28 mouse cellular contexts compared by ENCODE assay signal in genomic region chr4:9763321-9763720, GRCm38 (mm10).
DNase-seq lines count a peak whose midpoint lies in the region; ATAC-seq lines count a peak whose summit lies in the region.
"Had no signal": no experiment of that assay in that cellular context is flagged by ENCODE, and none has a peak within 500 bp of the region (broad histone marks: within the 10 kb centered on the region; RNA-seq: fewer than 3 reads in every experiment).

No protein-coding gene starts in this region.

- whole genome bisulfite sequencing in embryonic facial prominence, embryonic 14.5 days = 43% methylated on average over 1 of the region's 1 CpGs
- 55% methylated on average over 1 of the region's 1 CpGs for WGBS in embryonic facial prominence, embryonic 10.5 days
- 48% methylated on average over 1 of the region's 1 CpGs for WGBS in hindbrain, embryonic 12.5 days

- no peak overlapping the region for H3K4me3 ChIP-seq in embryonic facial prominence, embryonic 14.5 days (ENCODE audit: low read depth, low read length)
- H3K4me3 ChIP-seq in embryonic facial prominence, embryonic 10.5 days = no peak overlapping the region
- no peak overlapping the region for H3K4me3 ChIP-seq in hindbrain, embryonic 12.5 days
- H3K4me3 ChIP-seq: embryonic facial prominence, embryonic 15.5 days; heart, adult 2 months; heart, embryonic 12.5 days; hindbrain, embryonic 15.5 days; limb, embryonic 12.5 days; liver, embryonic 15.5 days; lung, embryonic 15.5 days; megakaryocyte, embryonic 14.5 days; neural tube, embryonic 13.5 days had no signal

- no peaks in the 10 kb centered on the region for H3K27me3 ChIP-seq in embryonic facial prominence, embryonic 14.5 days (replicated peaks; ENCODE audit: control insufficient read depth, insufficient read depth, low read length)
- no peaks in the 10 kb centered on the region for H3K27me3 ChIP-seq in embryonic facial prominence, embryonic 10.5 days (replicated peaks; ENCODE audit: low read depth, poor library complexity, severe bottlenecking)
- H3K27me3 ChIP-seq in hindbrain, embryonic 12.5 days = no peaks in the 10 kb centered on the region
- H3K27me3 ChIP-seq: embryonic facial prominence, embryonic 15.5 days; heart, embryonic 12.5 days; hindbrain, embryonic 15.5 days; limb, embryonic 12.5 days; liver, embryonic 15.5 days; lung, embryonic 15.5 days; megakaryocyte, embryonic 14.5 days; neural tube, embryonic 13.5 days had no signal

- H3K9me3 ChIP-seq in embryonic facial prominence, embryonic 14.5 days (ENCODE audit: control insufficient read depth, low read length) = no peaks in the 10 kb centered on the region
- no peaks in the 10 kb centered on the region; the same call in 1 of the 2 replicates for H3K9me3 ChIP-seq in embryonic facial prominence, embryonic 10.5 days
- no peaks in the 10 kb centered on the region; the same call in 1 of the 2 replicates for H3K9me3 ChIP-seq in hindbrain, embryonic 12.5 days (replicated peaks)
- H3K9me3 ChIP-seq: embryonic facial prominence, embryonic 15.5 days; hindbrain, embryonic 15.5 days; liver, embryonic 15.5 days; lung, embryonic 15.5 days; megakaryocyte, embryonic 14.5 days; neural tube, embryonic 13.5 days had no signal

- DNase-seq in embryonic facial prominence, embryonic 14.5 days (ENCODE audit: low spot score) = peak; percentile 27
- DNase-seq in embryonic facial prominence, embryonic 10.5 days (ENCODE audit: low spot score) = no peak
- DNase-seq in brain, adult 2 months (ENCODE audit: low read depth, low spot score) = peak; percentile 7
- DNase-seq in gonadal fat pad, adult 2 months (ENCODE audit: low read depth) = peak; percentile 60
- peak; percentile 91 for DNase-seq in retina, postnatal 1 day
- no peak for DNase-seq in urinary bladder, postnatal 25 days (ENCODE audit: low spot score)
- no peak for DNase-seq in cerebellum, postnatal 25 days
- DNase-seq: adrenal gland, postnatal 10 days; cerebellum, adult 18-20 months; cerebellum, postnatal 10 days; gastrocnemius, postnatal 25 days; heart, adult 2 months; kidney, adult 11 months; kidney, postnatal 25 days; spleen, adult 18-20 months; thymus, adult 18-20 months; thymus, postnatal 25 days had no signal

- 0 out of 2 replicates have a peak, but pooled peaks have one; percentile 44 for ATAC-seq in embryonic facial prominence, embryonic 14.5 days (ENCODE audit: low read depth)
- no peak for ATAC-seq in hindbrain, embryonic 12.5 days (ENCODE audit: low FRiP score)
- ATAC-seq: forebrain, embryonic 14.5 days; inflammation-experienced regulatory T-cells, adult 6 months had no signal

- no peak overlapping the region for H3K4me2 ChIP-seq in embryonic facial prominence, embryonic 14.5 days (ENCODE audit: low read depth, low read length)
- H3K4me2 ChIP-seq in hindbrain, embryonic 12.5 days (replicated peaks) = no peak overlapping the region
- H3K4me2 ChIP-seq: embryonic facial prominence, embryonic 15.5 days; heart, embryonic 12.5 days; hindbrain, embryonic 15.5 days; limb, embryonic 12.5 days; liver, embryonic 15.5 days; lung, embryonic 15.5 days; neural tube, embryonic 13.5 days had no signal

- H3K36me3 ChIP-seq in embryonic facial prominence, embryonic 14.5 days (ENCODE audit: control insufficient read depth, insufficient read depth, low read length) = no peaks in the 10 kb centered on the region
- no peaks in the 10 kb centered on the region for H3K36me3 ChIP-seq in embryonic facial prominence, embryonic 10.5 days (replicated peaks)
- no peaks in the 10 kb centered on the region for H3K36me3 ChIP-seq in hindbrain, embryonic 12.5 days
- H3K36me3 ChIP-seq: embryonic facial prominence, embryonic 15.5 days; heart, embryonic 12.5 days; hindbrain, embryonic 15.5 days; limb, embryonic 12.5 days; liver, embryonic 15.5 days; lung, embryonic 15.5 days; neural tube, embryonic 13.5 days had no signal

- no peak overlapping the region for H3K9ac ChIP-seq in embryonic facial prominence, embryonic 14.5 days (ENCODE audit: low read depth, low read length)
- no peak overlapping the region for H3K9ac ChIP-seq in hindbrain, embryonic 12.5 days
- H3K9ac ChIP-seq: embryonic facial prominence, embryonic 15.5 days; heart, embryonic 12.5 days; hindbrain, embryonic 15.5 days; limb, embryonic 12.5 days; liver, embryonic 15.5 days; lung, embryonic 15.5 days; neural tube, embryonic 13.5 days had no signal

- H3K4me1 ChIP-seq in embryonic facial prominence, embryonic 14.5 days (ENCODE audit: control insufficient read depth, insufficient read depth, low read length) = no peaks in the 10 kb centered on the region
- H3K4me1 ChIP-seq in embryonic facial prominence, embryonic 10.5 days = no peaks in the 10 kb centered on the region
- H3K4me1 ChIP-seq in hindbrain, embryonic 12.5 days = no peaks in the 10 kb centered on the region
- H3K4me1 ChIP-seq: embryonic facial prominence, embryonic 15.5 days; heart, embryonic 12.5 days; hindbrain, embryonic 15.5 days; limb, embryonic 12.5 days; liver, embryonic 15.5 days; lung, embryonic 15.5 days; megakaryocyte, embryonic 14.5 days; neural tube, embryonic 13.5 days had no signal

- no peak overlapping the region for H3K27ac ChIP-seq in embryonic facial prominence, embryonic 14.5 days (replicated peaks; ENCODE audit: low read depth, low read length)
- no peak overlapping the region for H3K27ac ChIP-seq in embryonic facial prominence, embryonic 10.5 days (replicated peaks)
- no peak overlapping the region for H3K27ac ChIP-seq in hindbrain, embryonic 12.5 days
- H3K27ac ChIP-seq: embryonic facial prominence, embryonic 15.5 days; heart, adult 2 months; hindbrain, embryonic 15.5 days; limb, embryonic 12.5 days; liver, embryonic 15.5 days; lung, embryonic 15.5 days; neural tube, embryonic 13.5 days had no signal

Comparison
In these comparisons a context has a peak if more than half of its experiments do, and no peak if none do; other contexts are left out.
1. DNase-seq: peak in embryonic facial prominence, embryonic 14.5 days (single experiment), brain, adult 2 months (single experiment), gonadal fat pad, adult 2 months (single experiment) and retina, postnatal 1 day (single experiment); none in embryonic facial prominence, embryonic 10.5 days (single experiment), urinary bladder, postnatal 25 days (single experiment) and cerebellum, postnatal 25 days (0 of 2).